Mouse (Mus musculus) forelimb bud, embryonic 11.5 days (tissue): ENCODE measurements around the gene Nmnat2.
A peak's percentile ranks its signal among the peaks of the same experiment; 100 is the strongest.

Experiments used
- DNase-seq: peaks from one replicate; pipeline ENCODE4 v3.0.0-alpha.2; 2012; ENCODE audit warnings: low read depth, low spot score

Nmnat2 gene

DNA sequence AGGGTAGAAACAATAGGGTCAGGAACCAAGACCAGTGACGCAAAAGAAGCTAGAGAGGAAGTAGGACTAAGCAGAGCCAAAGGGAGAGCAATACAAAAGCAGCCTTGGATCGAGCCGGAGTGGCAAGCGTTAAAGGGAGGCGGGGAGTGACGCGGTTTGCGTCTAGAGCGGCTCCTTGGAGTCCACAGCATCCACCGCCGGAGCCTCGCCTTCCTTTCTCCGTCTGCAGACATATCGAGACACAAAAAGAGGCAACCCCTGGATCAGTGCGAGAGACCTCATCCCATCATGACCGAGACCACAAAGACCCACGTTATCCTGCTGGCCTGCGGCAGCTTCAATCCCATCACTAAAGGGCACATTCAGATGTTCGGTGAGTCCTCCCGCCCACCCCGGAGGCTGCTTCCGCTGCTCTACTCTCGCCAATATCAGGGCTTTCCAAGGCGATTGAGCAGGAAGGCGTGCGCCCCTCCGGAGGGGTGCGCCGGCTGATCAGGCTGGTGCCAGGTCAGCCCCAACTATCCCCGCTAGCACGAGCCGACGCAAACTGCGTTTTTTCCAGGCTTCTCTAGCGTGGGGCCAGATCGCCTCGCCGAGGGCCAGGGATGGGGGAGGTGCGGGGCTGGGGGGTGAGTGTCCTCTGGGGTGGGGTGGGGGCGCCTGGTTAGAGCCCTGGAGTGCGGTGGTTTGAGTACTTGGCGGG is at the start of gene Nmnat2:
Gene Nmnat2, plus strand, starts transcription at position 173 of the 703 bp plus-strand sequence.
- DNase-seq: peak; percentile 7

DNA sequence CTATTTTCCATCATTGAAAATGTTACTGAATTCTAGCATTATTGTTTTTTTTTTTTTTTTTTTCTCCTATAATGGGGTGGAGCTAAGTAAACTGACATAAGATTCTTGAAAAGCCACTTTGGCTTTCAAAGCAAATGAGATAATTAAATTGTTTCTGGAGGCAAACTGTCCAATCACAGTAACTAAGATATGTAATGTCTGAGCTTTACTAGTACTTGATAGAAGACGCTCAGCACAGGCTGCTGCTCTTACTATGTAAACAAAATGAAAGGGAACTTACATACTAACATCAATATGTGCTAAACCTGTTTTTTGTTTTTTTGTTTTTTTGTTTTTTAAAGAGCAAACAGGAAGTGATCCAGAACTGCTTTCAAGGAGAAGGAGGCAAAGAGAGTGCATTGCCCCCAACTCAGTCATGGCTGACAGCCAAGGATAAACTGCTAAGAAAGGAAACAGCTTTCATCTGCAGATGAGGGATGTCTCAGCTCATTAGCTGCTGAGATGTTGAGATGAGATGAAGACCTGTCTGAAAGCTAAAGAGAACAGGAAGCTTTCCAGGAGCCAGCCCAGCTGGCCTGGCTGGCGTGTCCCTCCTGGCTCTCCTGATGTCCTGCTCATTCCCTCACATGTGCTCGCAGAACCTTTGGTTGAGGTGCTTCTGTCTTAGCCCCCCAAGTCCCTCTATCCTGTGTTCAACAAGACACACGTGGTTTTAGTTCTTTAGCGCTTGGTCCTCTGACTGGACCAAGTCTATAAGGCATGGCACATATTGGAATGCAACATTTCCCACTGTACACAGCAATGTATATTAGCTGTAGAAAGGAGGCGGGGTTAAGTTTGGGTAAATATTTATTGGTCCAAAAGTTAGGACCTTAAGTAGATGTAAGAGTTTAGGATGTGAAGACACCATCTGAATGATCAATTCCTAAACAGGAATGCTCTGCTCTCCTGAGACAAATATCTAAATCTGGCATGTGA is 41.0 kb upstream of the Nmnat2 start:
- no peak for DNase-seq

DNA sequence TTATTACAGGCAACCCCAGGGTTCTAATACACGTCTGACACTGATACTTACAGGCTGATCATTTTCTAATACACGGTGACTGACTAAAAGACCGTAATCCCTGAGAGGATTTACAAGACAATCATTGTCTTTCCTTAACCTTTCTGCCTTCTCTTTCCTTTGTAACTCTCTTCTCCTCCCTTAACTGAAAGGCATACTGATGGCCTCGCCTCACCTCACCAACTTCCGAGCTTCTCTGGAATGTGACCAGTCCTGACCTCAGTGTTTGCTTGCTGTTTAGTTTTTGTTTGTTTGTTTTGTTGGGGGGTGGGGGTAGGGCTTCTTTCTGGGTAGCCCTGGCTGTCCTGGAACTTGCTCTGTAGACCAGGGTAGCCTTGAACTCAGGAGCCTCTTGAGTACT is 39.0 kb upstream of the Nmnat2 start:
- no peak for DNase-seq

DNA sequence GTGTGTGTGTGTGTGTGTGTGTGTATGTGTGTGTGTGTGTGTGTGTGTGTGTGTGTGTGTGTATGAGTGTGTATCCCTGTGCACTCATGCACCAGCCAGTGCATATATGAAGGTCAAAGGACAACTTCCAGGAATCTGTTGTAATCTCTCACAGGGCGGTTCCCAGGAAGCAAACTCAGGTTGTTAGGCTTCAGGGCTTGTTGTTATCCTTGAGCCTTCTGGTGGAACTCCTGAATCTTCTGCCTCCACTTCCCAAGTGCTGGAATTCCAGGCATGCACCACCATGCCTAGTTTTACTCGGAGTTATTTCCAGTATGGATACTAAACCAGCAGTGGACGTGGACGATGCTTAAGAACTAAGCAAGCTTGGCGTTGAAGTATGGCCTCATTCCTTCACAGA is 37.9 kb upstream of the Nmnat2 start:
- DNase-seq: no peak

DNA sequence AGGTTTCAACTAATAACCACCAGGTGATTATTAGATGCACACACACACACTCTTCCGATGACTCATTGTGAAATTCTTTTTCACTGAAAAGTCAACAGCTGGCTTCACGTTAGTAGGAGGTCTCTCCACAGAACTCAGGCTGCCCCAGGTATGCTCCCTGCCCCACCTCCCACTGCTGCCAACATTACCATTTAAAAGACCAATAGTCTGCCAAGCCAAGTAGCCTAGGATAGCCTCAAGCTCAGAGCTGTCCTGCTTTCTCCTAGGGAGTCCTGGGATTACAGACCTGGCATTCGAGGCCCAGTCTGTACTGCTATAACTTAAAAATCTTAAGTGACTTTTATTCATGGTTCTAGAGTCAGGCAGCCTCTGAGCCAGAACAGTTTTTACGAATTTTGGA is 37.2 kb upstream of the Nmnat2 start:
- no peak for DNase-seq

DNA sequence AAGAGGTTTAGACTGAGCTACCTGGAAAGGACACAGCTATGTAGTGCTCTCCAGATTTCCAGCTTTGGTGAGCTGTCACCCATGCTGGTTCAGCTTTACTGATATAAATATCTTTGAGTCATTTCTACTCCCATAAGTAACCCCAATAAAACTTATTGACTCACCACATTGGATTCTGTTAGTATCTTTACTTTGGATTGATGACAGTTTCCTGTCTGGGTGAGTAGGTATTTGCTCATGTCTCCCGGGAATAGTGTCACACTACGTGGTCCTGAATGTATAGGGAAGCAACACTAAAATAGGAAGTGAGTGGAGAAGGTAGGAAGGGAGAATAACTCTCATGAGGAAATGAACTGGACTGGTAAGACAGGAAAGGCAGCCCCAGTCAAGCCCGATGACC is 33.0 kb upstream of the Nmnat2 start:
- no peak for DNase-seq

DNA sequence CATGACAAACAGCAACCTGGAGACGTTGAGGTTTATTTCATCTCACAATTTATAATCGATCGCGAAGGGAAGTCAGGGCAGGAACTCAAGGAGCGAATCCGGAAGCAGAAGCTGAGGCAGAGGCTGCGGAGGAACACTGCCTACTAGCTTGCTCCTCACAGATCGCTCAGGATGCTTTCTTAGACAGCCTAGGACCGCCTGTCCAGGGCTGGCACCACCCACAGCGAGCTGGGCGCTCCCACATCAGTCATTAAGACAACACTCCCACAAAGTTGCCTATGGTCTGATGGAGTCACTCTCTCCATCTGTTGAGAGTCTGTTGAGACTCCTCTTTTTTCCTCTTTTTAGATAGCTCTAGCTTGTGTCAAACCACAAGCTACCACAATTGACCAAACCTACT is 20.8 kb upstream of the Nmnat2 start:
- DNase-seq: no peak

DNA sequence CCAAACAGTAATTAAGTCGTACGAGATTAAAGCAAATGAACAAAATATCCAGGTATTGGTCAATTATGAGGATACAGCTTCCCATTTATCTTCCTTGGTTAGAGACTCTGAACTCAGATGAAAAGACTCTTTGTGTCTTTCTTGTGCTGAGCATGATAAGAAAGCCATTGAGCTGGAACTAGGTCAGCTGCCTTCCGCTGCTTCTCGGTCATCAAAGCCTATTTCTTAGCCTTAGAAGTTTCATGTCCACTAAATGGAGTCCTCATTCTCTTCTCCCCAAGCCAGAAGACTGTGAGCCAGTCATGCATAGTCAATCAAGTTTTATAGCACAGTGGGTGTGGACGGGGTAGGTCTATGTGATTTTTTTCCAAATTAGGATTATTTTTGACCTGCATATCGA is 19.3 kb upstream of the Nmnat2 start:
- no peak for DNase-seq

DNA sequence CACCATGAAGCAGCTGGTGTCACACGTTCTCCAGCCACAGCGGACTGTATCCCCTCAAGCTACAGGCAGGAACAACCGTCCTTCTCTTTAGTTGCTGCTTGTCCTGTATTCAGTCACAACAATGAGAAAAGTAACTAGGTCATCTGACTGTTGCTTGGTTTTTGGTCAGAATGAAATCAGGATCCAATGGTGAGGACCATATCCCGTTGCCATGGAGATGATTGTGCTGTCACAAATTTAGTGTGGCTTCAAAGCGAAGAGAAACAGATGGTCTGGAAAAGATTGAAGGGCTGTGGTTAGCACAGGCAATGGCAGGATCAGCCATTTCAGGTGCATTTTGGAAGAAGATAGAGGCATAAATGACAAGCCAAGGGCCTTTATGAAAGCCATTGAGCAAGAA is 18.4 kb upstream of the Nmnat2 start:
- no peak for DNase-seq

DNA sequence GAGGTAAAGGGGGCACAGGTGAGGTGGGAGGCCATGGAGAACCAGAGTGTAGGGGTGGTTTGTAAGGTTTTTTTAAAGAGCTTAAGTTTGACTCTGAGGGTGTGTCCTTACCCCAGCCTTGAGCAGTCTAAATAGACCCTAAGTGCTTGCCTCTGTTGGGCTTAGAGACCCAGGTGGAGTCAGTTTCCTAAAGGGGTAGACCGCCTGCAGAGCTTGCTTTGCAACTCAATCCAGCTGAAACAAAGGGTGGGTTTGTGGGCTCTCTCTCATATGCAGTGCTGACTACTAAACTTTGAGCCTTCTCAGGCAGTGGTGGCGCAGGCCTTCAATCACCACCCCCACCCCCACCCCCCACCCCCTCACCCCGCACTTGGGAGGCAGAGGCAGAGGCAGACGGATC is 11.8 kb upstream of the Nmnat2 start:
- no peak for DNase-seq

DNA sequence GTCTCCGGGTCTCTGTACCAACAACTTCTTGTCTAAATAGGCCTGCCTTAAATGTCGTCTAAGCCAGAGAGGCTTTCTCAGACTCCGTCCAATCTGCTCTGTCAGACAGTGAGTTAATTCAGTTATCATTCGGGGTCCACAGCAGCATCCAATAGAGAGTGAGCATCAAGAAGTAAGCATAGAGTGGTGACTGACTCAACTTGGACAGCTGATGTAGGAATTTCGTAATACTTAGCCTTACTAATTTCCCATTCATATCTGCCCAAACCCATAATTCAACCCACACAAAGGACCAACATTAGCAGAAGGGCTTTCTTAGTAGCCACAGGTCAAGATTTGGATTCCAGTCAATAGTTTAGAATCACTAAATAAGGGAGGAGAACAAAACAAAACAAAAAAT is 626 bp upstream of the Nmnat2 start:
- no peak for DNase-seq

DNA sequence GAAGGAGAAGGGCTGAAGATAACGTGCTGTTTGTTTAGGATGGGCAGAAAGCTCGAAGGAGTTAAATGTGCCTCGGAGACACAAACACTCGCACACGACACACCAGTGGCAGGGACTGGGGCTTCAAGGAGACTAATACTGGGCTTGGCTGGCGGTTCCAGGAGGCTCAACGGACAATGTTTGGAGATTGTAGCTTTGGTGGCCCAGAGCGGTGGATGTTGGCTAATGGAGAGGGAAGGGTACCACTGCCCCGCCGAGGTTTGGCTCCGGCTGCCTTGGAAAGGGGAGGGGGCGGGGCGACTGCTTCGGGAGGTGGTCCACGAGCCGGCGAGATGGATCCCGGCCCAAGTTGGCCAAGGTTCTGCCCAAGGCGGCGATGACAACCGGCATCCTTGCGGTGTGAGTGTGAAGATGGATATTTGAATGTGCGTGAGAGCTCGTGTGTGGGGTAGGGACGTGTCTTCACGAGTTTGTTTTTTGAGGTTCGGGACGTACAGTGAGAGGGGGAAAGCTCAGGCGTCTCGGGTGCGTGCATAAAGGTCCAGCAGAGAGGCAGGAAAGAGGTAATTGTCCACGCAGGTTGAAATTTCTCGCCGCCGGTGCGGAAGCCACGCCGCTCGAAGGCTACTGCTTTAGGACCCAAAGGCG is 895 bp downstream of the Nmnat2 start:
- no peak for DNase-seq

DNA sequence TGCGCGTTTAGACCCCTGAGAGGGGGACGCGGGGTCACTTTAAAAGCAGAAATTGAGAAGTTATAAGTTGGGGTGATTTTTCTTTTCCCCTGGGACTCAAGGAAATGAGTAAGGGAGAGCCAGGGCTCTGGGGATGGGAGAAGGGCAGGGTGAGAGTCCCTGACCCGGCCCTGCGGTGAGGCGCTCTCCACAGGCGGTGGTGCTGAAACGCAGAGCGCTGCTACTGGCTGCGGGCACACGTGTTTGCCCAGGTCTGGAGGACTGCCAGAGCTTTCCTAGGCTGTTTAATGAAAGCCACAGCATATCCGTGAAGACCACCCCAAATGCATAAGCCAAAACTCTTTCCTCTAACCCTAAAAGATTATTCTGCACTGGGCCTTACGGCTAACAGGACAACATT is 1.4 kb downstream of the Nmnat2 start:
- DNase-seq: peak; percentile 78

DNA sequence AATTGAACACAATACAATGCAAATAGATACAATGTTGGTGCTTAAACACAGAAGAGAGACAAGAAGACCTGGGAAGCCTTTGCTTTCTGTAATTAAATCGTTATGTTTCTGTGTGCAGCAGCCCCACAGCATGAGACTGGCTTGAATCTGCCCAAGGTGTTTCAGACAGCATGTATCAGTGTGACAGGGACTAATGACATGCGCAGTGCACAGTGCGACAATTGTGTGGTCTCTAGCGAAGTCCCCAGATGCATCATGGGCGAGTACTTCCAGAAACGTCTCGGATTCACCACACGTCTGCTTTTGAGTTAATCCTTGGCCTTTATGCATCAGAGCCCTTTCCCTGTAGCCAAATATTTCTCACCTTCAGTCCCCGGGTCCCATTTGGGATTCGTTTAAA is 9.6 kb downstream of the Nmnat2 start:
- DNase-seq: no peak

DNA sequence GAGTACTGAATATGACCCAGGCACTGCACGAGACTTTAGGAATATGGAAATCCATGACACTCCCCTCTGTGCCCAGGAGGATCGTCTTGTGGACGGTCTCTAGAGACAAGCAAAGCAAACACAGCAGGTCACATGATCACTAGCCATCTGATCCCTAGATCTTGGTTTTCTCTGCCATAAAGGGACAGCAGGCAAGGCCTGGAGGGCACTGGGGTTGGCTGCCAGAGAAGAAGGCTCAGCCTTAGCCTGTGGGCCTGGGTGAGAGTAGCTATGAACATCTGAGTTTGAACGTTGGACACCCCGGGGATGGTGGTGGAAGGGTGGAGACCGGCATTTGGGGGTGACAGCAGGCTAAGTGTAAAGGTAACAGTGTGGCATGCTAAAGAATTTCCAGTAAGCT is 11.4 kb downstream of the Nmnat2 start:
- DNase-seq: no peak

DNA sequence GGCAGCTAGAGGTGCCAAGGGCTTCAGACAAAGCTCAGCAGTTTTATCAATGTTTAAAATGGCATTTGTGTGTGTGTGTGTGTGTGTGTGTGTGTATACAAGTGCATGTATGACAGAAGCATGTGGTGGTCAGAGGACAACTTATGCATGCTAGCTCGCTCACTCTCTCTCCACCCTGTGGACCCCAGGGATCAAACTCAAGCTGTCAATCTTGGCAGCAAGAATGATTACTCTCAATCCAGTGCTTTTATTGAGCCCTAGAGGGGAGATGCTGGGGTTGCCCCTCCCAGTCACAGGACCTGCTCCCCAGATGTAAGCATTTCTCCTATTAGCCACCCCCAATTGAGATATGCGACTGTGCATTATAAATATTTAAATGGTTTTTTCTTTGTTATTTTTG is 11.9 kb downstream of the Nmnat2 start:
- DNase-seq: no peak

DNA sequence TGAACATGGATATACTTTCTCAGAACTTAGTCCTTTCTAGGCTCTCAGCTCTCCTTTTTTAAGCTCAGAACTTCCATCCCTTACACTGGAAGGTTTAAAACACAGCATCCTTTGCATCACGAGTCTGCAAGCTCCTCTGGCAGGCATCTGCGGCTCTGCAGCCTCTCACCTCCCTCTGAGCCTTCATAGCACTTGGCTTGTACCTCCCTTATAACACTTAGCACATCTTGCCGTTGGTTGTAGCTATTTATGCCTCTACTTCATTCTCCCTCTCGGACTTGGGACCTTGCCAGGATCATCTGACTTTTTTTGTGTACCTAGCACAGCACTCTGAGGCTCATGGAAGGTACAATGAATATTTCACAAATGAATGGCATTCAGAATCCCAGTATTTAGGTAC is 14.3 kb downstream of the Nmnat2 start:
- DNase-seq: no peak

DNA sequence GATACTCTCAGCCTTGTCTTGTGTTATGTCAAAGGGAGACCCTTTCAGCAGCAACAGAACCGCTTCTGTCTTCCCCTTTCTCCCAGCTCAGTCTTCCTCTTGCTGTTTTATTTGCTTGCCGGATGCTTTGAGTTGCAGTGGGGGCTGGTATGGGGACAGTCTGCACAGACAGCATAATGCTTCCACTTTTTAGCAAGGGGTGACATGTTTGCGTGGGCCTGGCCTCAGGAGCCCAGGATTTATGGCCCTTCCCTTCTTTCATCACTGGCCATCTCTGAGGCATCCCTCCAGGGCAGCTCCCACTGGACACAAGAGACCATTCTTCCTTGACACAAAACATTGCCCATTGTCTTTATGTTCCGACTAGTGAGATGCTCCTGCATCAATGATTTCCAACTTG is 18.2 kb downstream of the Nmnat2 start:
- DNase-seq: no peak

DNA sequence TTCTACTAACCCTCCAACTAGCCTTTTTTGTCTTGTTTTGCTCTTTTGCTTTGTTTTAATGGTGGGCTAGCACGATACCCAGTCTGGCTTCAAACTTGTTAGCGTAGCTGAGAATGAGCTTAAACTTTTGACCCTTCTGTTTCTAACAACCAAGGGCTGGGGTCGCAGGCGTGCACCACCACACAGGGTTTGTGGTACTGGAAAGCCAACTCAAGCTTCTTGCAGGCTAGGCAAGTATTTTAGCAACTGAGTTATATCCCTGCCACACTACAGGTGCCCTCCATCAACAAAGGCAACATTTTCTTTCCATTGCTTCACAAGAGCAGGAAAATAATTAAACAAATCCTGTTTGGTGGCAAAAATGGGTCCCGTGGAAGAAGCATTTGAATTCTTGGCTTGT is 18.6 kb downstream of the Nmnat2 start:
- no peak for DNase-seq

DNA sequence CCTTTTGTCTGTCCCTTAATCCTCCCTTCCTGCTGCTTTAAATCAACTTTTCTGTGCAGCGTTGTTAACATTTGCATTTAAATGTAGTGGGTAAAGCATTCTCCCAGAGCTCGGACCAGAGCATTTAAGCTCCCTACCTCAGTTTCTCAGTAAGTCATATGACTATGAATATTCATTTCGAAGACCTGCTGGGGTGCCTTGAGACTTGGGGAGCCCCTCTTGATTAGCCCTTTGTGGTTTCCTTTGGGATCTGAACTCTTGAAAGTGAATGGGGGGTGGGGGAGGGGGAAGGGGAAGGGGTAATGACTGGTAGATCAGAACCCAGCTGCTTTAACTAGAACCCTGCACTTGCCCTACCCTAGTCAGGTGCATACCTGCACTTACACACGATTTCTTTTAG is 19.1 kb downstream of the Nmnat2 start:
- no peak for DNase-seq

DNA sequence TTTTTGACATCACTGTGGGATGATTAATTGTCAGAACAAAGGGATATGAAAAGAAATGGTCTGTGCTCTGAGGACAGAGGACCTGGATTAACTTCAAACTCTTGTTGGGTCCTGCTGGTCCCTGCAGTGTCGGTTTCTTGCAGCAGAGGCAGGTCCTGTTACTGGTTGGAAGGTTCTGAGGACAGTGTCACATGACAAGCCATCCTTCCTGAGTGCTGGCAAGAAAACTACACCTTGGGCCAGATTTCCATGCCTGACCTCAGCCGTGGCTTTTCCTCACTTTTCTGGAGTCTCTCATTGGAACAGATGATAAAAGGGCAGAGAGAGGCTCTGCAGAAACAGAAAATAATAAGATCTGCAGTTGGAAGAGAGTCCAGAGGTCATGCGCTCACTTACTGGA is 20.4 kb downstream of the Nmnat2 start:
- no peak for DNase-seq

DNA sequence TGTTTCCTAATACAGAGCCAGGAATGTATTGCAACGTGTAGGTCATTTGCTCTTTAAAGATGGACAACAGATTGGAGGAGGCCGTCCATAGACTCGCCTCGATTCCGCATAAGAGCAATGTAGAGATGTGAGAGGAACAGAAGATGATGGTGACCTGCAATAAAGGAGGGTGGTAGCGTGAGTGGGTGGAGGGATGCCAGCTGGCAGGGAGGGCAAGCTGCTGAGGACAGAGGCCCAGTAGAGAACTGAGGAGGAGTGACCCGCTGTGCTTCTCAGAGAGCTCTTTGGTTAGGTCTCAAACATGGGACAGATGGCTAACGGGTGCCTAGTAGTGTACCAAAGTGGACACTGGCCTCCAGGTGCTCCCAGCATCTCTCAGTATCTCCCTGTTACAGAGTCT is 23.9 kb downstream of the Nmnat2 start:
- no peak for DNase-seq

DNA sequence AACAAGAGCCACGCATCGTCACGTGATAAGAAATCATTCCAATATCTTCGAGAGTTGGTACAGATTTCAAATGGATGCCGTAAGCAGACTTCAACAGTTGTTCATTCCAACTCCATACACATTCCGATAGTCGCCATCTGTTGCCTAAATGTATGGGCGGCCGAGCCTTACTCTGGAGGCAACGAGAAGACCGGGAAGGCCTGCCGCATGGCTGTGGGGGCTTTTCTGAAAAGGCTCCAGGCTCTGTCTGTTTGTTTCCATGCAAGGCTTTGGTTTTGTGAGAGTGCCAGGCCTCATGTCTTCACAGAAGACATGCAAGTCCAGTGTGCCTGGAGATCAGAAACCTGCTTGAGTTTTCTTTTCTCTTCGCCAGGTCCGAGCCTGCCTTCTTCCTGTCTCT is 28.6 kb downstream of the Nmnat2 start:
- DNase-seq: no peak
